Mouse (Mus musculus) neural tube, embryonic 12.5 days (tissue): ENCODE results near the gene Shoc2. TPM values are rescaled to one million over a fixed set of nuclear protein-coding genes. Genes with fewer than 3 reads are reported as not detected.

Experiments used
- ATAC-seq: fragments of 200-750 bp; cut with Nextera tagmentation; 2 replicates; pipeline ENCODE4 v1.8.0; 2017; ENCODE audit warnings: low read depth, mild to moderate bottlenecking, moderate TSS enrichment, moderate library complexity; ENCODE audit not compliant: low FRiP score
- H3K27ac ChIP-seq: fragments of 300-500 bp; sonication (generic); 2 replicates; pipeline ENCODE4 v1.5.1; 2016
- H3K27me3 ChIP-seq: fragments of 300-500 bp; sonication (generic); replicated peaks from 2 replicates; pipeline ENCODE4 v1.6.1; 2016; ENCODE audit warnings: mild to moderate bottlenecking
- H3K36me3 ChIP-seq: fragments of 300-500 bp; sonication (generic); 2 replicates; pipeline ENCODE4 v1.6.1; 2016; ENCODE audit warnings: mild to moderate bottlenecking
- H3K4me1 ChIP-seq: fragments of 300-500 bp; sonication (generic); 2 replicates; pipeline ENCODE4 v1.6.1; 2016
- H3K4me2 ChIP-seq: fragments of 300-500 bp; sonication (generic); replicated peaks from 2 replicates; pipeline ENCODE4 v1.6.1; 2016; ENCODE audit warnings: mild to moderate bottlenecking
- H3K4me3 ChIP-seq: fragments of 300-500 bp; sonication (generic); 2 replicates; pipeline ENCODE4 v1.5.1; 2016
- H3K9ac ChIP-seq: fragments of 300-500 bp; sonication (generic); 2 replicates; pipeline ENCODE4 v1.6.1; 2016; ENCODE audit warnings: mild to moderate bottlenecking
- H3K9me3 ChIP-seq: fragments of 300-500 bp; sonication (generic); 2 replicates; pipeline ENCODE4 v1.6.1; 2016; ENCODE audit warnings: mild to moderate bottlenecking
- WGBS: fragments of 180-500 bp; shearing (Covaris S2); methylation state at CpG from one replicate; pipeline ENCODE4 v1.1.7; 2016; 5-methylcytosine and 5-hydroxymethylcytosine counted together
- polyA plus RNA-seq: library from polyadenylated mRNA; unstranded; fragments of >200 nt; fragmentation: Nextera tagmentation; extraction: Ambion mirVana; gene quantifications from 2 replicates; pipeline ENCODE4 v1.2.1, GENCODE M21; 2016

The Shoc2 gene
- polyA plus RNA-seq = 64.9 and 72.0 TPM in 2 replicates

DNA sequence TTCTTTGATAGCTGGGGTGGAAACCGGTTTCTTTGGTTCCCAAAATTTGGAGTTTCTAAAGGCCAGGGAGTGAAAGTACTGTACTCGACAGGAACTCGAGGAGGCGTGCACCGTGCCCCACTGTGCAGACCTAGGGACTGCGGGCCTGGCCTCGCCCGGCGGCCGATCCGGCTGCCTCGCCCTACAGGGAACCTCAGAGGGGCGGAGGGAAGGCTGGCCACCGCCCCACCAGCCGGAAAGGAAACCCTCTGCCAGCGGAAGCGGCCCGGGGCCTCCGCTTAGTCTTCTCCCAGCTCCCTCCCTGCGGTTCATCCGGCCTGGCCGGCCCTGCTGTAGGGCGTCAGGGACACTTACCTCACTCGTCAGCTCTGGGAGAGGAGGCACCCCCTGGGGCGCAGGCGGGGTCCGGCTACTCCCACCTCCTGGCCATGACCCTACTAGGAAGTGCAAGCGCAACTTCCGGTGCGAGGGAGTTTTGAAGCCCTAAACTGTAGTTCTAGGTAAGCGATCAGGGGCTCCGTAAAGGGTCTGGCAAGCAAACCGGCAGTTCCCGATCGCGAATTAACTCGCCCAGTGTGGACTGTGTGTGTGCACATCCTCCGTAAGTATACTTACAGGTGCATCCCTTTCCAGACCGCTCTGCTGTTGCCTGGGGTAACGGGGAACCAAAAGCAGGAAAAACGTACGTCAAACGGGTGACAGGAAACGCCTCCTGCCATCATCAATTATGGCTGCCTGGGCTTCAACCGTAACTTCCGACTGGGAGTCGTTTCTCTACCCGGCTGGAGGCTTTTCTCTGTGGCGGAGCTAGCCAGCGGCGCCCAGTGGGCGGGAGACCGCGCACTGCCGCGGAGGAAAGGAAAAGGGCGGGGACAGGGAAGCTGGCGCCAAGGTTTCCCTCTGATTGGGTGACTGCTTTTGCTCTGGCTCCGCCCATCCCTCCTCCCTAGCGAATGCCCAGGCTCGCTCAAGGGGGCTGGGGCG, at the start of gene Shoc2, which contains the start of gene Bbip1:
Shoc2 (plus strand) TSS at position 505 of the 984 bp plus-strand sequence.
Bbip1 (minus strand) TSS at position 826 of the 984 bp plus-strand sequence.
- H3K27me3 ChIP-seq = no peaks in the 10 kb centered on the region
- ATAC-seq = peak; percentile 96
- no peaks in the 10 kb centered on the region for H3K9me3 ChIP-seq
- WGBS = under 1% methylated on average over 62 of the region's 62 CpGs
- H3K9ac ChIP-seq = peak within 1 kb of the TSS; percentile 97
- H3K4me2 ChIP-seq = peak within 1 kb of the TSS; percentile 64
- peak within 1 kb of the TSS; percentile 92 for H3K27ac ChIP-seq
- H3K36me3 ChIP-seq = peaks cover 7% of the 10 kb centered on the region; the same call in 1 of the 2 replicates
- H3K4me3 ChIP-seq = peak within 1 kb of the TSS; percentile 97
- H3K4me1 ChIP-seq = peaks cover 13% of the 10 kb centered on the region; the same call in 1 of the 2 replicates

DNA sequence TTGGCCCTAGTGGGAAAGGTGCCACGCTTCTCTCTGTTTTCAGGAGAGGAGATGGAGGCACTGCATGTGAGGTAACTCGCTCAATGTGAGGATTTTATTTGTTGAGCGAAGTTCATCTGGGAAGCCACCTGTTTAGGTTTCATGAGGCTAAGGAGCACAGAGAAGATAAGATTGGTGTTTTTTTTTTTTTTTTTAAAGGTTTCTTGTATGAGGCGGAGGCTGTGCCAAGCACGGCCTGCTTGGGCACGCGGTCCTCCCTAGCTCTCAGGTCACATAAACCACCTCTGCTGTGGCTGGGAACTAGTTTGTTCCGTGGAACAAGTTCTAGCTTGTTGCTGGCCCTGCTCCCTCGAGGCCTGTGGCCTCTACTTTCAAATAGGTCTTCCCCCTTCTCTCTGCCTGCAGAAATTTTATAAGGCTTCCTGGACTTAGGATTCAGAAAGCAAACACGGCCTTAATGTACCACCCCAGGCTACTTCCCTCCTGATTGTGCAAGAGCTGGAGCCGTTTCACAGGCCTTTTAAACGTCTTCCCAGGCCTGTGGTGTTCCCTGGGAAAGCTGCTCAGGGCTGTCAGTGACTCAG, 49.5 kb upstream of the Shoc2 start:
- no peak overlapping the region for H3K27ac ChIP-seq
- H3K9ac ChIP-seq = no peak overlapping the region
- H3K36me3 ChIP-seq = no peaks in the 10 kb centered on the region
- no peak for ATAC-seq
- 0 out of 2 replicates have a peak, but pooled peaks cover 5% of the 10 kb centered on the region for H3K4me1 ChIP-seq
- no peak overlapping the region for H3K4me3 ChIP-seq
- 77% methylated on average over 12 of the region's 12 CpGs for WGBS
- no peaks in the 10 kb centered on the region for H3K9me3 ChIP-seq
- H3K27me3 ChIP-seq = no peaks in the 10 kb centered on the region
- no peak overlapping the region for H3K4me2 ChIP-seq

GRCm38 (mm10) chr19:53898046-53898445, 46.1 kb upstream of the Shoc2 start:
- Histone ChIP-seq H3K4me3 (no peak overlapping the region), H3K27me3 (no peaks in the 10 kb centered on the region), H3K4me1 (peaks cover 6% of the 10 kb centered on the region), H3K36me3 (no peaks in the 10 kb centered on the region), H3K4me2 (no peak overlapping the region), H3K27ac (no peak overlapping the region), H3K9me3 (no peaks in the 10 kb centered on the region), H3K9ac (no peak overlapping the region)
- 84% methylated on average over 5 of the region's 5 CpGs for WGBS
- ATAC-seq = no peak

GRCm38 (mm10) chr19:53898498-53898897, 45.6 kb upstream of the Shoc2 start:
- peaks cover 6% of the 10 kb centered on the region for H3K4me1 ChIP-seq
- H3K9me3 ChIP-seq = no peaks in the 10 kb centered on the region
- H3K4me2 ChIP-seq = no peak overlapping the region
- no peak for ATAC-seq
- 83% methylated on average over 4 of the region's 4 CpGs for WGBS
- no peak overlapping the region for H3K4me3 ChIP-seq
- H3K9ac ChIP-seq = no peak overlapping the region
- H3K36me3 ChIP-seq = no peaks in the 10 kb centered on the region
- no peak overlapping the region for H3K27ac ChIP-seq
- no peaks in the 10 kb centered on the region for H3K27me3 ChIP-seq

DNA sequence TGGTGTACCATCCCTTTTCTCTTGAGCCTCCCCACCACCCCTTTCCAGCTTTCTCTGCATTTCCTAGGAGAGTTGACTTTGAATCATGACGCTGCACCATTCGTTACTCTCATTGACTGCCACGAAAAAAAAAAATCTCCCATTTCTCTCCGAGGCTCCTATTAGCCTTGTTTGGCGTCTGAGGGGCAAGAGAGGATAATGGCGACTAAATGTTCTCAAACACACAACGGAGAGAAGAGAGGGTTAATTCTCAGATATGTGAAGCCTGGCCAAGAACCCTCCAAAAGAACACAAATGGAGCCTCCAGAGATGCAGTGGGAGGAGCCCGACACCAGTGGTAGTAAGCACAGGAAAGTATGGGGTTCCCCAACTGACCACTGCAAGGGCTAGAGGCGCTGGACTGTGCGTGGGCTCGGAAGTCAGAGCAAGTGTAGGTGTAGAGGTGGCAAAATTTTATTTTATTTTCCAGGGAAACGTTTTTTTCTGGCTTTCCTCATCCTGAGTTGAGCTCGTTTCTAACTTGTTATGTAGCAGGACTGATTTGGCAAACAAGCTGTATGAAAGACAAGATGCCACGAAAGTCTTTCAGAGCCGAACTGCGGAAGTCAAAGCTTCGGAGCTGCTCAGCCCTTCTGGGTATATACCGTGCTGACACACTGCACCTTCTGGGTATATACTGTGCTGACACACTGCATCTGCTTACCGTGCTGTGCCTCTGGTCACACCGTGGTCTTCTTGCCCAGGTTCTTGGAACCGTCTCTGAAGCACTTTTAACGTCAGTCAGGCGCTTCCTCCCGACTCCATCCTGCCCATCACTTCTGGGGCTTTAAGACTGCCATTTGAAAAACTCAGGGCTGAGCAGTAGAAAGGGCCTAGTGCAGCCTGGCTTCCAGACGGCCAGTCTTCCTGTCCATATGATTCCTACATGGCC, 44.9 kb upstream of the Shoc2 start:
- Histone ChIP-seq H3K9ac (no peak overlapping the region), H3K4me2 (no peak overlapping the region), H3K27ac (no peak overlapping the region), H3K4me1 (peaks cover 6% of the 10 kb centered on the region), H3K27me3 (no peaks in the 10 kb centered on the region), H3K36me3 (no peaks in the 10 kb centered on the region), H3K4me3 (no peak overlapping the region), H3K9me3 (no peaks in the 10 kb centered on the region)
- no peak for ATAC-seq
- WGBS = 86% methylated on average over 25 of the region's 25 CpGs

DNA sequence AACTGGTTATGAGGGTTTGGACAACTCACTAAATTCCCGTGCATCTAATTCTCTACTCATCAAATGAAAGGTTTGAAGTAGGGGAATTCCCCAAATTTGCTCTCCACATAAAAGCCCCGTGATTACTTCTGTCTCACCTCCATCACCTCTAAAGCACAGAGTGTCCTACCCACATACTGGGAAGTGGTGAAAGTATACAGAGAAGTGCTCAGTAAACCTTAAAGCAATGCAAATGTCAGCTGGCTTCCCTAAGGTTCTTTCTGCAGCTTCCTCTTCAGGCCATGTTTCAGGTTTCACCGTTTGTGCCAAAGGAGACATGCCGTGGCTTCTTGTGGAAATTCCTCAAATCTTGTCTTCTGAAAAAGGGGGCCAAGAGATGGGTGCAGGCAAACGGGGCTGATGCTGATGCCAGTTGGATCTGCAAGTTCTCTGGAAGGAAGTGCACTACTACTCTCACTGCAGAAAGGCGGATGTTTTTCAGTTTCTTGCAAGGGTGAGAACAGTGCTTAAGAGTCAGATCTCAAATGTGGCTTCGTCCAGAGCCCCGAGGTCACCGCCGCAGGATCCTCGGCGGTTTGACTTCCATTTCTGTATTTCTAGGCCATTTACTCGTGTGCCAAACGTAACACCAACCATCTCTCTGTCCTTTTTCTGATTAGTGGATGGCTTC, 44.0 kb upstream of the Shoc2 start:
- no peak overlapping the region for H3K4me3 ChIP-seq
- ATAC-seq = no peak
- H3K36me3 ChIP-seq = no peaks in the 10 kb centered on the region
- no peak overlapping the region for H3K4me2 ChIP-seq
- H3K27me3 ChIP-seq = no peaks in the 10 kb centered on the region
- WGBS = 86% methylated on average over 14 of the region's 14 CpGs
- no peaks in the 10 kb centered on the region for H3K9me3 ChIP-seq
- no peak overlapping the region for H3K27ac ChIP-seq
- H3K4me1 ChIP-seq = peaks cover 12% of the 10 kb centered on the region
- H3K9ac ChIP-seq = no peak overlapping the region

DNA sequence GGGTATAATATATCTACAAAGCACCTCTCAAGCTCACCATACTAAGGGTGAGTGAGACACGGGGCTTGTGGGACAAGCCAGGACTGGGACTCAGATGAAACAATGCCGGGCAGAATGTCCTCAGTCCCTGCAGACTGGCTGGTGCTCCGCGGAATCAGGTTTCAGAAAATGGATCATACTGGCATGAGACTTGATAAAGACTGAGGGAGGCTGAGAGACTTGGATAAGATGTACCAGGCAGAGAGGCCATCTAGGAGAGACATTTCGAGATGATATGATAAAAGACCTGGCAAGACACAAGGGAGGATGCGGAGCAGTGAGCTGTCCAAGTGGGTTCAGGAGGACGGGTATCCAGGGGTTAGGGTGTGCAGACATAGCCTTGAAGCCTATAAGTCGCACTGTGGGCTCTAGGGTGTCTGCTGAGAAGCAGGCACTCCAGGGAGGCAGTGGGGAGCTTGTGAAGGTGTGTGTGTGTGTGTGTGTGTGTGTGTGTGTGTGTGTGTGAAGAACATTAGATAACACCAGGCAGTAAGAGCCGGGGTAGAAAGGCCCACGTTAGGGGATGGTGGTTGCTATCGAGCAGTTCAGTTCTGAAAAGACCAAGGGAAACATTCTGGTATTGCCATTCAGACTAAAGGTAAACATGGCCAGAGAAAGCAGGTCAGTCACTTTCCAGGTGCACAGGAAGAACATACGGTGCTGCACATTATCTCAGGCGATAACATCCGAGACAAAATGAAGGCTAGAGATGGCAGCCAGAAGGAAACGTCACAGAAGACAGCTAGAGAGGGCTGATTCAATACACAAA, 42.0 kb upstream of the Shoc2 start:
- WGBS = 64% methylated on average over 15 of the region's 15 CpGs
- H3K9ac ChIP-seq = peak overlapping the region; percentile 68

DNA sequence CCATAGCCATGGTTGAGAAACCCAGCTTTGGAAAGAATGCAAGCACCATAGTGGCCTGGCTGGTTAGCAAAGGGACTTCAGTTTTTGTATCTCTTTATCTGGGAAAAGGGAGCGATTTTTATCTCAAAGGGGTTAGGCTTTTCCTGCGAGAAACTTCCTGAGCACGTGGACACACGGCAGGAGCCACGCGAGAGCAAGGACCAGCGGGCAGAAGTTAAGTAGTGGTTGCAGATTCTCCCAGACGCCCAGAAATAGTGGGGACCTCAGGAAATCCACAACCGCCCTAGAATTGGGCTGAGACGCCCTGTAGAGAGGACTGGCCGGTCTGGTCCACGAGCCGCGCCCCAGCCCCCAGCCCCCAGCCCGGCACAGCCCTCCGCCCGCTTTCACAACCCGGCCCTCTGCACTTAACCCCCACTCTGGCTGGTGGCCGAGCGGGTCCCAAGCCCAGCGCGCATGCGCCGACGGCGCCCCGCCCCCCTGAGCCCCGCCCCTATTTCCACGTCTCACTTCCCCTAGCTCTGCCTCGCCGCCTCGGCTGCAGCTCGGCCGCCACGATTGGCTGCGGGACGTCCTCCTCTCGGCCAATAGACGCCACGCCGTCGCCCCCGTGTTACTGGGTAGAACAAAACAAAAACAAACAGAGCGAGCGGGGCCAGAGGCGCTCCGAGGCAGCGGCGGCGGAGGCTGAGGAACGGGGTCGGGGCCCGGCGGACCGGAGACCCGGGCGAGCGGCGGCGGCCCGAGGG, 41.2 kb upstream of the Shoc2 start:
- under 1% methylated on average over 61 of the region's 61 CpGs for WGBS
- ATAC-seq = peak; percentile 98
- H3K9me3 ChIP-seq = no peaks in the 10 kb centered on the region

More for the DNA sequence above, 42.0 kb upstream of the Shoc2 start:
- Histone ChIP-seq H3K36me3 (no peaks in the 10 kb centered on the region), H3K4me3 (peak overlapping the region; percentile 94), H3K4me1 (peaks cover 13% of the 10 kb centered on the region), H3K27ac (no peak overlapping the region), H3K27me3 (no peaks in the 10 kb centered on the region), H3K4me2 (peak overlapping the region; percentile 75), H3K9me3 (no peaks in the 10 kb centered on the region)
- ATAC-seq = no peak

GRCm38 (mm10) chr19:53903507-53904321, 40.4 kb upstream of the Shoc2 start:
- WGBS = under 1% methylated on average over 78 of the region's 83 CpGs
- Histone ChIP-seq H3K4me2 (peak overlapping the region; percentile 75), H3K27me3 (no peaks in the 10 kb centered on the region), H3K36me3 (no peaks in the 10 kb centered on the region), H3K9me3 (no peaks in the 10 kb centered on the region), H3K4me3 (peak overlapping the region; percentile 94), H3K27ac (peak overlapping the region; percentile 80), H3K4me1 (peaks cover 13% of the 10 kb centered on the region), H3K9ac (peak overlapping the region; percentile 92)
- ATAC-seq = peak; percentile 74

More for the DNA sequence above, 41.2 kb upstream of the Shoc2 start:
- Histone ChIP-seq H3K27me3 (no peaks in the 10 kb centered on the region), H3K36me3 (no peaks in the 10 kb centered on the region), H3K4me1 (peaks cover 13% of the 10 kb centered on the region), H3K9ac (peak overlapping the region; percentile 92), H3K4me2 (peak overlapping the region; percentile 75), H3K4me3 (peak overlapping the region; percentile 94), H3K27ac (peak overlapping the region; percentile 80)
